Mouse (Mus musculus): ENCODE data around the gene Spag9.

The Spag9 gene

DNA sequence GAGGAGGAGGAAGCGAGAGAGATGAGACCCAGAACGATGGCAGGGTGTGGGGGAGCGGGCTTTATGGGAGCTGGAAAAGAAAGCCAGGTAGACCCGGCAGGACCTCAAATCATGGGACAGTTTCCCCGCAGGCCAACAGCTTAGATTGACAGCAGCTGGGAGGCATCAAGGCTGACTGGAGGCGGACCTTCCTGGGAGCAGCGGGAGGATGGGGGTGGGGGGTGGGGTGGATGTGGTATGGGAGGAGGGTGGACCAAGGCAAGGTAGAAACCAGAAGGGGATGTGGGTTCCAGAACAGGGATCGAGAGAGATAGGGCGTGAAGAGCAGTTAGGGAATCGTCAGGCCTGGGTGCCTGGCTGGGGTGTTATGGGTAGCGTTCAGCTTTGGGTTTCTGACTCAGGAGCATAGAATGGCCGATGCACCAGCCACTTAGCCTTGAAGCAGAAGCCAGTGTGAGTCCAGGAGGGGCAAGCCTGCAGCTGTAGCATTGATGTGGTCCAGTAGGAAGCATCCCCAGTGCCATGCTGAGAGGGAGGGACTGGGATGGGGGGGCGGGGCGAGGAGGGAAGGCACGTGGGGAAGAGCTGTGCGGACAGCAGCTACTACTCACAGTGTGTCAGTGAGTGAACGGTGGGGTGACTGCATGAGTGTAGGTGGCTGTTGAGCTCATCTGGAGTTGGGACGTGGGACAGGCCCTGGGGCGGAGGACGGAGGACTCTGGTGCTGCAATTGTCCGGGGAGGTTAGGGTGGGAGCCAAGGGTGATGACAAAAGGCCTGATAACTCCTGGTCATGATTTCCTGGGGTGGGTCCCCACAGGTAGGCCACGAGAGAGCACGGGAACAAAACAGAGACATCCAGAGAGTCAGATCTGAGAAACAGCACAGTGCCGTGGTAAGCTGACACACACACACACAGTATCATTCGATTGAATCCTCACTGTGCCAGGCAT, 154.9 kb downstream of the Spag9 start:
- no peak for DNase-seq (ENCODE audit: low spot score)

GRCm38 (mm10) chr11:94154201-94154600, 158.3 kb downstream of the Spag9 start:
- no peak for DNase-seq (ENCODE audit: low spot score)

DNA sequence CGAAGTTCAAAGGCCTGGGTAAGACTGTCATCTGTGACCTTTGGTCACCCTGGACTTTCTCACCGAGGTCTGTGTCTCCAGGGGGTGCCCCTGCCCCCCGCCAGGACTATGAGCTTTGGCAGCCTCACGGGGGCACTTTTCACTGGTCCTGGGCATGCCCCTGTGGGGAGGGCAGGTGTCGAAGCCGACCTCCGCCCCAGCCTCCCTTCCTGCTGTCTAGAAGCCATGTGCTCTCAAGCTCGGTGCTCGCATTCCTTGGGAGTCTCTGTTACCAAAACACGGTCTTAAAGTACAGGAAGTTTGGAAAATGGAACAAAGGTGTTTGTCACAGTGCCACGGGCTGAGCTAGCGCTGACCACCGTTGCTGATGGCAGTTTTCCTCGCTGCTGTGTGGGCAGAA, 162.6 kb downstream of the Spag9 start:
- no peak for DNase-seq (ENCODE audit: low spot score)

DNA sequence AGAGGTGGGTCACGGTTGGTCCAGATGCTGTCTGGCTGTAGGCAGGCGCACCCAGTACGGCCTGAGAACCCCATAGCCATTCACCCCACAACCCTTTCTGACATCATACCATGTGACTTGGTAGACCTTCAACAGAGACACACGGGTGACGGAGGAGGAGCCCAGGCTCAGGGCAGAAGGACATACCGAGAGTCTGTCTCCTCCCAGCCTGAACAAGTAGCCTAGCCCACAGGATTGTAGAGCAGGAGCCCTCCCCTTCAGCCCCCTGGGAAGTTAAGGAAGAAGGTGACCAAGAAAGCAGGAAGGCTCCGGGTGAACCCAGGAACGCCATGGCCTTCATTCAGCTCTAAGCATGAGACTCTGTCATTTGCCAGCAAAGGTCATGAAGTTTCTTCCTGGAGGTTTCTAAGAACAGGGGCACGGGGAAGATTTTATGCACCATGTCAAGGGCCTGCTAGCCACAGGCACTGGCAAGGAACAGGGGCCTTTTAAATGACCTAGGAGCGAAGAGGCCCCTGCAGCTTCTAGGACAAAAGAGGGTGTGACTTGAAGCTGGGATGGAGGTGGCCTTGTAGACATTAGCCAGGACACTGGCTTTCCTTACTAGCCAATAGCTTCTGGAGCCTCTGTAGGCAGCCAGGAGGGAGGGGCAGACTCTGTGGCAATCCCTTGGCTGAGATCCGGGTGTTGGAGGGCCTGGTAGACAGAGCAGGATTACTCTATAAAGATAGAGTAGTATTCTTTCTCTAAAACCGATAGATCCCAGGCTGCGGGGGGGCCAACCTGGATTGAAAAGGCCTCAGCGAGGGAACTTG, 163.4 kb downstream of the Spag9 start:
- DNase-seq (ENCODE audit: low spot score): no peak

DNA sequence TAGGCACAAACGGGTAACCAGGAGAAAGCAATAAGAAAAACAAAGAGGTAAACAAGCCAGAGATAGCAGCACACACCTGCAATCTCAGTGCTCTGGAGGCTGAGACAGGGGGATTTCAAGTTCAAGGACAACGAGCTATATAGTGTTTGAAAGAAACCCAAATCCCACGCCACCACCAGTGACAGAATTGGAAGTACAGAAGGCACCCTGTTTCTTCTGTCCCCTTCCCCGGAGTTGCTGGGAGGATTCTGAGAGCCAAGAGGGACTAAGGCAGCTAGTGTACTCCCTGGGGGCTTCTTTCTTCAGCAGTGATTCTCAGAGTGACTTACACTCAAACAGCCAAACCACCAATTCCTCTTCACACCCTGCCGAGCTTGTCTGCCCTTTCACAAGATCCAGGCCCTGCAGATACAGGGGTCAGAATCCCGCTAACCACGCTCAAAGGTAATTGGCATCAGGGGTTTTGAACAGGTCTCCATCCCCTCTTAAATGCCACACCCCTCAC, 164.1 kb downstream of the Spag9 start:
- DNase-seq (ENCODE audit: low spot score): no peak

- DNase-seq (ENCODE audit: low spot score): peak; percentile 96
These were observed 164.8 kb downstream of the Spag9 start for GRCm38 (mm10) chr11:94160443-94161266.

DNA sequence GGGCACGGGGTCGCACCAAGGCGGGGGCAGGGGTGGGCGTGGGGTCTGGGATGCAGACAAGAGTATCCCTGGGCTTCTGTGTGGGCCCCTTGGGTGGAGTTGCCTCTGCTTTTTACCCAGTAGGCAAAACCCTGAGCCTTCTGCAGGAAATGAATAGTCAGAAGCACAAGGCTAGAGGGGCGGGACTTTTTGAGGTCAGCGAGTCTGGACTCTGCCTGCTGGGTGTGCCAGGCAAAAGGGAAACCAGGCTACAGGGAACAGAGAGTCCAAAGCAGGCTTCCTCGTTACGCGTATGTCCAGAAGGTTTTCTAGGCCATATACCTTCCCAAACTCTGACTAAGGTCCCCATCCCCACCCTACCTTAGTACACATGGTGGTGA, 165.4 kb downstream of the Spag9 start:
- no peak for DNase-seq (ENCODE audit: low spot score)

DNA sequence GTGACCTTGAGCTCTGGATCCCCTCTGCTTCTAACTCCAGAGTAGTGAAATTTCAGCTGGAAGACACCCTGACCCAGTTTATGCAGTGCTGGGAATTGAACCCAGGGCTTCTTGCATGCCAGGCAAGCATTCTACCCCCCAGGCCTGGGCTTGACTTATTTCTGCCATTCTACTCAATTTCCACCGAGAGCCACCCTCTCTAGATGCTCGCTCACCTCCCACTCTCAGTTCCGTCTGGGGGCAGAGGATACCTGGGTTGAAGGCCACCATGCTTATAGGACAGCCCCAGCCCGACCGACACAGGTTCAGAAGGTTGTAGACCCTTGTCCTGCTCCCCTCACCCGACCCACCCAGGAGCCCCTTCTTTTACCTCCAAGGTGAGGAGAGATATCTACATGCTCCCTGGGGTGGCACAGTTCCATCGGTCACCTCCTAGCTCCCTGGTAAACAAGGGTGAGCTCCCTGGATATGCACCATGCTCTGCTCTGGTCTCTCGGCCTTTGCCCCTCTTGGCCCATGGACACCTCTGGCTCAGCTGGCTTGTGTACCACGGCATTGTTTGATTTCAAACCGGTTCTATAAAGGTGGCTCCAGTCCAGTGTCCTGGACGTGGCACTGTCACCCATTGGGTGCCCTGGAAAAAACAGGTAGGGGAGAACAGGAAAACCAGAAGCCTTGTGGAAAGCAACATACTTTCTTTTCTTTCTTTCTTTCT, 166.1 kb downstream of the Spag9 start:
- no peak for DNase-seq (ENCODE audit: low spot score)

DNA sequence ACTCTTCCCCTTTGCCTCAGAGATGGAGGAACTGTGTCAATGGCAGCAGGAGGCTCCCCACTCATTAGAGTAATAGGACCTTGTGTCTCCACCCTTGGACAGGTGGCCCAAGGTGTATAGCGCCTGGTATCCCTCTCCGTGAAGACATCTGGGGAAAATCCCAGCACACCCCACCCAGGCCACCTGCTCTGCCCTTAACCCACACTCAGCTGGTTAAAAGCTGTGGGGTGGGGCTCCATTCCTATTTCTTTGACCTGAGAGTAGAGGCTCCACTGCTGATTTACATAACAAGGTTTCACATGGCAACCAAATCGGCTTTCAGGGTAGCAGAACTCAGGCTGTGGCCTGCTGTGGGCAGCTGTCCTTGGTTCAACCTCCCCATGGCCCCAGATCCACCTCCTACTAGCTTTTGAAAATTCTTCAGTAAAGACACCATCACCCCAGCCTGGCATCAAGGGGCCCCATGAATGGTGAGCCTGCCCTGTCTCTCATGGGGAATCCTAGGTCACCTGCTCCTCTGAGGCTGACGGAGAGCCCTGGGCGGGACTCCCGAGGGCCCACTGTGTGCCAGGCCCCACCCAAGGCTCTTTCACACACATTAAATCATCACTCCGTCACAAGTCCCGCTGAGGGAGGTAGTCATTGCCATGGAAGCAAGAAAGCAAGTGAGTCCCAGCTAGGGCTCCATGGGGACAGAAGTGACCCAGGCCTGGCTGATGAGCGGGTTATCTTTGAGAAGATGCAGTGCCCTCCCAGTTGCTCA, 167.3 kb downstream of the Spag9 start:
- DNase-seq (ENCODE audit: low spot score): no peak

GRCm38 (mm10) chr11:94165745-94166144, 169.9 kb downstream of the Spag9 start:
- DNase-seq (ENCODE audit: low spot score): no peak

DNA sequence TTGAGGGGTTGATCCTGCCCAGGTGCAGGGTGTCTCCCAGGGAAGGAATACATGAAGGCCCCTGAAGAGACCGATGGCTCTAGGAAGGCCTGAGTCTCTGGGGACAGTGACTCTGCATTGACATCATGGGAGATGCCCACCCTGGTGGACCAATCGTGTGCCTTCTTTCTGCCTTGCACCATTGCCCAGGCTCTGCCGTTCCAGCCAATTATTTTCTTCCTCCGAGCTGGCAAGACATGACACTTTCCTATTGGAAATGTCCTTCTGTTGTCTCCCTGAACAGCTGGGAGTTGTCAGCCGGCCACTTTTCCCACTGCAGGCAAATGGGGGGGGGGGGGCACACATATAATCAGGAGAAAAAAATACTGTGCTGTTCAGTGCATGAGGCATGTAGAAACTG, 172.3 kb downstream of the Spag9 start:
- DNase-seq (ENCODE audit: low spot score): no peak

- DNase-seq (ENCODE audit: low spot score): no peak
These were observed 173.7 kb downstream of the Spag9 start for GRCm38 (mm10) chr11:94169596-94169995.

- no peak for DNase-seq (ENCODE audit: low spot score)
These were observed 175.8 kb downstream of the Spag9 start for GRCm38 (mm10) chr11:94171691-94172090.

DNA sequence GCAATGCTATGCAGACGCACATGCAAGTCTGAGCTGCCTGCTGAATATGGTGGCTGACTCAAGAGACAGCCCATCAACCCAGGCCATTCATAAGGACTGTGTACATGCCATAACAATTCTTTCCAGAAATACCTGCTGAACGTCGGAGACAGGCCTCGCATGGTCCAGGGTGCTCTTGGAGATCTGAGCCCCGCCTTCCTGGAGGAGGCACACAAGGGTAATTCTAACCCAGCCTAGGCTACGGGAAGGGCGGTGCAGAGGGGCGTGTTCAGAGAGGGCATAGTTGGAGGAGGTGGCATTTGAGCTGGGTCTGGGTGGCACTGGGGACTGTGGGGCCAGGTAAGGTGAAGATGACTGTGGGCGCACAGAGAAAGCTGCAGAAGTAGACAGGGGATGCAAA, 176.3 kb downstream of the Spag9 start:
- DNase-seq (ENCODE audit: low spot score): no peak

DNA sequence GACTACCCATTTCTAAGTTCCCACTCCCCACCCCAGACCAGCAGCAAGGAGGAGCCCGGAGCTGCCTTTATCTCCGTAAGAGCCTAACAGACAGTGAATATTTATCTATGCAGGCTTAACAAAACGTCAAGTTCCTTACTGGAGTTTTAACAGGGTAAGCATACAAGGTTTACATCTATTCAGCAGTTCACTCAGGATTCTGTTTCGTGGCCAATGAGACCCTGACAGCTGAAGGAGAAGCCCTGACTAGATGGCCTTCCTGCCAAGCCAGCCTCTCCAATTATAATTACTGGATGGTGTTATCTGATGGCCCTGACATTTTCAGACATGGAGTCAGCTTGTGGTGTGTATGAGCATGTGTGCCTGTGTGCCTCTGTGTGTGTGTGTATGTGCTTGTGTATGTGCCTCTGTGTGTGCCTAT, 177.8 kb downstream of the Spag9 start:
- no peak for DNase-seq (ENCODE audit: low spot score)

DNA sequence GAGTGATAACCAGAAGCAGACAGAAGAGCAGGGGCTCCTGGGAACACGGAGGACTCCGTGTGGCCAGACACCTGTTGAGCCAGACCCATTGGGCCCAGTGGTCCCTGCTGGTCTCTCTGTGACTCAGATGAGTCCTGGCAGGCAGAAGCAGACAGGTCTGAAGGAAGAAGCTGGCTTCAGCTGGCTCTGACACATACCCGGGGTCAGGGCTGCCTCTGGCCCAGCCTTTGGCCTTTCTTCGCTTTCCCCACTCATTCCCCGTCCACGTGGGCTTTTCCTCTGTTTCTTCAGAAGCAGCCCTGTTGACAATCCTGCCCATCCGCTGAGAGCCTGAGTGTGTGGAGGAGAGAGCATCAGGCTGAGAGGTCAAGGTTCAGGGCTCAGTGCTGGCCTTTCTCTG, 179.4 kb downstream of the Spag9 start:
- DNase-seq (ENCODE audit: low spot score): no peak

Measured in left cerebral cortex, adult 11 months (tissue).